Mouse (Mus musculus) adrenal gland, adult (tissue): ENCODE results near the gene Wfdc13.
"Not testable (repeated sequence)": the region's sequence is repeated elsewhere in the genome, so short reads cannot be mapped to it uniquely, and the experiment has no call there.

ENCODE experiments used
- DNase-seq, 2 experiments: peaks; one replicate each; pipeline ENCODE4 v3.0.0; 2022 to 2023; ENCODE audit warnings: low spot score in 1 of 2; ENCODE audit not compliant: inconsistent age in 2 of 2

Gene Wfdc13

GRCm38 (mm10) chr2:164715005-164715404 is 30.1 kb downstream of the Wfdc13 start, which contains the start of gene Spint5:
Spint5 (plus strand) TSS chr2:164715305.
- DNase-seq: no peak

DNA sequence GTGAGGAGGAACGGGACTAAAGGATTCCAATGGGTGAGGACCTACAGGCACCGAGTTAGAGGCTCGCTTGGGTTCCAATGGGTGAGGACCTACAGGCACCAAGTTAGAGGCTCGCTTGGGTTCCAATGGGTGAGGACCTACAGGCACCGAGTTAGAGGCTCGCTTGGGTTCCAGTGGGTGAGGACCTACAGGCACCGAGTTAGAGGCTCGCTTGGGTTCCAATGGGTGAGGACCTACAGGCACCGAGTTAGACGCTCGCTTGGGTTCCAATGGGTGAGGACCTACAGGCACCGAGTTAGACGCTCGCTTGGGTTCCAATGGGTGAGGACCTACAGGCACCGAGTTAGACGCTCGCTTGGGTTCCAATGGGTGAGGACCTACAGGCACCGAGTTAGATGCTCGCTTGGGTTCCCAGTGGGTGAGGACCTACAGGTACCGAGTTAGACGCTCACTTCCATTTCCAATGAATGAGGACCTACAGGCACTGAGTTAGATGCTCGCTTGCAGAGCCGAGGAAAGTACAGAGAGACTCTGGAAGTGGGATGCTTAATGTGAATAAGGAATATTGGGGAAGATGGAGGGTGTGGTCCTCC is 31.4 kb downstream of the Wfdc13 start:
- not testable (repeated sequence) for DNase-seq

- DNase-seq: no peak
Observed at GRCm38 (mm10) chr2:164723276-164723675, 38.4 kb downstream of the Wfdc13 start.

DNA sequence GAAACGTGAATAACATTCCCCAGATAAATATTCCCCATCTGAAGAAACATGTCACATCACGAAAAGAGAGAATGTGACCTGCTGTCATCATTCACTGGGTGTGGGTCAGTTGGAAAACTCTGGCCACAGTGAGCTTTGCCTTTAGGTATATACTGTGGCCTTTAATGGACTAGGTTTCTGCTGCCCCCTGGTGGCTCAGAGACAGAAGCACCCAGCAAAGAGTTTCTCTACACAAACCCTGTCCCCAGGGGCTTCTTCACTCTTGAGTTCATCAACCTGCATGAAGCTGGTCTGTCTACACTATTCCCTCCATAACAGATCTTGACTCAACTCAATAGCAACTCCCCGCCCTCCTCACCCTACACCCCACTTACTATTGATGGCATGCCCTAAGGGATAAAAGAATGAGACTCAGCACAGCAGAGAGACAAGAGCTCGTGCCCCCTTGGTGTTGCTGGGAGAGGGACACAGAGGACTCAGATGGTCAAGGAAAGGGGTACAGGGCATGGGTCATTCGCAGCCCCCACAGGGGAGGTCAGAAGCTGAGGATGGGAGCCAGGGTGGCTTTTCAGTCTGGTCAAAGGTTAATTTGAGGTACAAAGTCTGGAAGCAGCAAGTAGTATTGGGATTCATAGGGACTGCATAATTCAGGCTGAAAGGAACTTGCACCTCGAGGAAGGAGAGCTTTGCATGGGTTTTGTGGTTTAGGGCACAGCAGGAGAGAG is 41.1 kb downstream of the Wfdc13 start:
- peak; percentile 55 to 86 for DNase-seq

DNA sequence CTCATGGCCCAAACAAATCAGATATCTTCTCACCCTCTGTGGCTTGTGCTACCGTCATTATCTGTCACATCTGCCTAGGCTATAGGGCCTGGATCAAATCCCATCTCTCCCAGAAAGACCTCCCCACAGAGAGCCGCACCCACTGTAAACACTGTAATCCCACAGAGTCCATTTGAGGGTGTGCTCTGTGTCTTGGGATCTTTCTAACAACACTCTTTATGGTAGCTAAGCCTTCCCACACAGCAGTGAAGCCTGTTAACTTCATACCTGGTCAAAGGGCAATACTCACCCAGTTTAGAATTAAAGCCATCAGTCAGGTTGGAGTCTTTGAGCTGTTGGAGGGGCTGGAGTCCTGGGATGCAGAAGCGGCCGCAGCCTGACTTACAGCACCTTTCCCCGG is 46.8 kb downstream of the Wfdc13 start:
- DNase-seq: no peak

DNA sequence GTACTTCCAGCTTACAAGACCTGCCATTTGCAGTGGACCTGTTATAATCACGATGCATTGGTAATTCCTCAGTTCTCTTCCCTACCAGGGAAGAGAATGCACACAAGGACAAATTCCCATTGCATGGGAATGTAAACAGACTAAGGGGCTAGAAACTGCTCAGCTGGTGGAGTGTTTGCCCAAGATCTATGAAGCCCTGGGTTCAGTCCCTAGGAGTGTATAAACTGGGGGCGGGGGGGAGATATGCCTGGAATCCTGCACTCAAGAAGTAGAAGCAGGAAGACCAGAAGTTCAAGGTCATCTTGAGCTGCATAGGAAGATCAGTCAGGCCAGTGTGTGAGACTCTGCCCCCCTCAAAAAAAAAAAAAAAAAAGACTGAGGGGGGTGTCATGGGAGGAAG is 48.4 kb downstream of the Wfdc13 start:
- no peak for DNase-seq

GRCm38 (mm10) chr2:164734839-164735238 is 49.9 kb downstream of the Wfdc13 start:
- DNase-seq: no peak

DNA sequence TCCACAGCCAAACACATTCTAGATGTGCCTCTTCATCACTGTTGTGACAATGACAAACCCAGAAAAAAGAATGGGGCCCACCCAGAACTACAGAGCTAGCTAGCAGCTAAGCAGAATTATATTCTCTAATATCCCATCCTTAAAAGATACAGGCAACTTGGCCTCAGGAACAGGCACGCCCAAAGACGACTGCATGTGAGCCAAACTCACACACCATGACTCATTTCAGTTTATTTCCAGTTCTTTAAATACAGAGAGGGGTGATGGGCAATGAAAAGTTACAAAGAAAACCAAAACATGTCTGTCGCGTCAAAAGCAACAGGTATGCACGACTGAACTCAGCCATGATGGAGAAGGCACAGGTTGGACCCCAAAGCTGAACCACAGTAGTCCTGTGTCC is 50.5 kb downstream of the Wfdc13 start:
- DNase-seq: no peak
